Mouse (Mus musculus) monocyte, adult 5-6 weeks (primary cell): Measurements from ENCODE around the gene Hbb-y. TPM values are rescaled to one million over a fixed set of nuclear protein-coding genes. Genes with fewer than 3 reads are reported as not detected.
"Not testable (repeated sequence)": the region's sequence is repeated elsewhere in the genome, so short reads cannot be mapped to it uniquely, and the experiment has no call there.

Source experiments
- ATAC-seq: fragments of 153-309, 156-312 bp; replicated peaks from 2 replicates; pipeline ENCODE4 v1.8.0; 2017; ENCODE audit warnings: mild to moderate bottlenecking; ENCODE audit not compliant: low TSS enrichment, insufficient number of reproducible peaks, severe bottlenecking, poor library complexity, low FRiP score
- total RNA-seq: library from RNA; stranded (forward); fragments of 200-1000, 200-491, 200-594 nt; gene quantifications from 3 replicates; pipeline ENCODE4 v1.2.3, GENCODE M21; 2017

Hbb-y gene
- total RNA-seq, 1 experiment from 2014 or later, result not detected

GRCm38 (mm10) chr7:103824597-103824996, 28.4 kb downstream of the Hbb-y start:
- ATAC-seq, result no peak

- ATAC-seq, result not testable (repeated sequence)
Observed at GRCm38 (mm10) chr7:103815085-103815484, 37.9 kb downstream of the Hbb-y start.

- no peak for ATAC-seq
Observed at GRCm38 (mm10) chr7:103813766-103814165, 39.2 kb downstream of the Hbb-y start, which contains the start of gene Hbb-bt. TSS of gene Hbb-bt (minus strand) at chr7:103813996.

GRCm38 (mm10) chr7:103813152-103813551, 39.9 kb downstream of the Hbb-y start:
- peak; percentile 22; the same call in 1 of the 2 replicates for ATAC-seq

GRCm38 (mm10) chr7:103812174-103812573, 40.8 kb downstream of the Hbb-y start:
- no peak for ATAC-seq

DNA sequence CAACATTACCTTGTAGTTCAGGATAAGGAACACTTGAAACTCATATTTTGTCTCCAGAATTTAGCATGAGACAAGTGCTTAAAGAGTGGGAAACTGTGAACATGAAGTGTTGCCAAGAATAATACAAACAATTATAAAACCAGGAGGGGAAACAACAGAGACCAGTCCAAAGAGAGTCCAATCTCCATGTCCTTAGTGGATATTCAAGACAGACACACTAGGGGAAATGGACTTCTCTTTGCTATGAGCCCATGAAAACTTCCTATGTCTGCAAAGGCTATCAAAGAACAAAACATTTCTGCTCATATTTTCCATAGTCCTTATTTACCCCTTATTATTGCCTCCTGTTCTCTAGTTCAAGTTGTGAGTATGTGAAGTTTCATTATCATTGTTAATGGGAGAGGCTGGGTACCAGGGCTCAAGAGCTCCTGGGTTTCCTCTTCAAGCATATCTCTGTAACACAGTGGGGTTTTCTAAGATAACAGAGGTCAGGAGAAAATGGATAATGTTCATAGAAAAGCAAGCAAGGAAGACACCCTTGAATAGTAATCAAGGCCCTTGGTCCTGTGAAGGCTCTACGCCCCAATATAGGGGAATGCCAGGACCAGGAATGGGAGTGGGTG, 41.7 kb downstream of the Hbb-y start:
- ATAC-seq, result no peak

DNA sequence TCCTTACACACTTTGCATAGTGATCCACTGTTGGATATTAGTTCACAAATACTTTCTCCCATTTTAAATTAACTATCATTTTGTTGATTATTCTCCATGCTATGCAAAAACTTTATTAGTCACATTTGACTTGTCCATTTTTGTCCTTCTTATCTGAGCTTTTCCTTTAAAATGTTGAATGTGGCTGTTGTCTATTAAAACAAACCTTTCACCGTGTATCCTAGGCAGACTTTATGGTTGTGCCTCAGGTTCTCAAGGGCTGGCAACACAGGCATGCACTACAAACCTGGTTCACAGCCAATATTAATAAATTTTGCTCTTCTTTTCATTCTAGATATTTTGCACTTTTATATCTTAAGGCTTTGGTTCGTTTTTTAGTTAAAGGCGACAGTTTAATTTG, 42.3 kb downstream of the Hbb-y start:
- ATAC-seq, result no peak

GRCm38 (mm10) chr7:103810296-103810695, 42.7 kb downstream of the Hbb-y start:
- ATAC-seq, result no peak

DNA sequence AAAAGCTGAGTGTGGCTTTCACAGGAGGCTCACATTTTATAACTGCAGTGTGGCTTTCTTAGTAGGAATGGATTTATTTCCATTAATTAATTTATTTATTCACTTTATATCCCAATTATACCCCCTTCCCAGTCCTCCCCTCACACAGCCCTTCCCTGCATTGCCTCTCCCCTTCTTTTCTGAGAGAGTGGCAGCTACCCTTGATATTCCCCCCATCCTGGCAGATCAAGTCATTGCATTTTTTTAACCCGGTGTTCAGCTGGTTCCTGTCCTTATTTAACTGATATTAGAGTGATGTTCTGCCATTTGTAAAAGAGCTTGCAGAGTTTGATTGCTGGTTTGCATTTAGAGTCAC, 43.2 kb downstream of the Hbb-y start:
- ATAC-seq, result no peak

DNA sequence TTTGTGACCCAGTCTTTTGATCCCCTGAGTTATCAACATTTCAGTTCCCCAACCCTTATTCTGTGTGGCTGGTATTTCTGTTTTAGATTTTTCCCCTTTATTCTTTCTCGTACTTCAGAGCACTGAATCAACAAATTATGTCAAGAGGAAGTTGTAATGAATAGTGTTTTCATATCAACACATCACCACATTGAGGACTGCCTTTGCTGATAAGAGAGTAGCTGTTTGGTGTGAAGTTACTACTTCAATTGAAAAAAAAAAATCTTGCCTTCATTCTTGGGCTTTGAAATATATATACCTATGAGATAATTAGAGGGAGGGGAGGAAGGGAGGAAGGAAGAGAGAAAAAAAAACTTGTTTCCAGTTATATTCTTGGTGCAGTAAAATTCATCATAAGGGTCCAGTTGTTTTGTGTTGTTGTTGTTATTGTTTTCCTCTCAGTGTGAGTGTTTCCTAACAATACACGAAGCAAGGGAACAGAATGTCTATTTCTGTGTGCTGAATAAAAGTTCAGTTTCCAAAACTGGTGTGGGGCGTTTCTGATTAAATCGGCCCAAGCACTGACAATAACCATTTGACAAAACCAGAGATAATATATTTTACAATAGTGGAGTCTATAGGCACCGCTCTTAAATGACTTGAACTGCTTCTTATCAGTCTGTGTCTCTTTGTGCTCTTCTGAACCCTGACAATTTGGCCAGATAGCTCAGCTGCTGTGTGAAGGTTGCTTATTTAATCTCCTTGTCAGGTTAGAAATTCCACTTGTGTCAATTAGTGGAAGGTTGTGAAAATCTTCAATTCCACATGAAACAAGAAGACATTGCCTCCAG, 43.8 kb downstream of the Hbb-y start:
- ATAC-seq, result no peak

DNA sequence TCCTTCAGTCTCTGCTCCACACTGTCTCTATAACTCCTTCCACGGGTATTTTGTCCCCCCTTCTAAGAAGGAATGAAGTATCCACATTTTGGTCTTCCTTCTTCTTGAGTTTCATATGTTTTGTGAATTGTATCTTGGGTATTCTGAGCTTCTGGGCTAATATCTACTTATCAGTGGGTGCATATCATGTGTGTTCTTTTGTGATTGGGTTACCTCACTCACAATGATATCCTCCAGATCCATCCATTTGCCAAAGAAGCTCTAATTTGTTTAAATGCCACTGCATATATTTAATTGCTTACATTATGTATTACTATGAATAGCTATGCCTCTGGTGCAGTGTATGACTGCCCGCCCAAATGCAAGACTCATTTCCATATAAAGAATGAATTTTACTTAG, 44.9 kb downstream of the Hbb-y start:
- ATAC-seq, result not testable (repeated sequence)

- ATAC-seq, result 0 out of 2 replicates have a peak, but pooled peaks have one; percentile 31
Observed at GRCm38 (mm10) chr7:103806856-103807255, 46.2 kb downstream of the Hbb-y start.

Other genes starting within 250 kb of the Hbb-y start
- gene Olfr620, start 240.7 kb downstream of the Hbb-y start, total RNA-seq, result not detected in 3 replicates
- gene Olfr622, start 210.5 kb downstream of the Hbb-y start, total RNA-seq, result not detected in 3 replicates
- gene Olfr623, start 189.5 kb downstream of the Hbb-y start, total RNA-seq, result not detected in 3 replicates
- gene Olfr624, start 182.0 kb downstream of the Hbb-y start, total RNA-seq, result not detected in 3 replicates
- gene Olfr625-ps1, start 170.5 kb downstream of the Hbb-y start, total RNA-seq, result not detected in 3 replicates
- gene Olfr243, start 138.5 kb downstream of the Hbb-y start, total RNA-seq, result not detected in 3 replicates
- not detected in 3 replicates for gene Olfr628, start 122.8 kb downstream of the Hbb-y start, total RNA-seq
- gene Olfr629, start 108.3 kb downstream of the Hbb-y start, total RNA-seq, result 0.39 TPM in 1 of 3 replicates, not detected in the others
- gene Olfr630, start 95.9 kb downstream of the Hbb-y start, total RNA-seq, result not detected in 3 replicates
- gene Olfr69, start 81.6 kb downstream of the Hbb-y start, total RNA-seq, result not detected in 3 replicates
- gene Olfr68, start 73.5 kb downstream of the Hbb-y start, total RNA-seq, result not detected in 3 replicates
- not detected in 3 replicates for gene Olfr67, start 61.4 kb downstream of the Hbb-y start, total RNA-seq
- gene Hbb-bt, start 39.2 kb downstream of the Hbb-y start, total RNA-seq, result 142 to 1,259 TPM (median 1,026 TPM) in 3 replicates
- 710 to 7,610 TPM (median 7,195 TPM) in 3 replicates for gene Hbb-bs, start 25.1 kb downstream of the Hbb-y start, total RNA-seq
- gene Hbb-bh2, start 12.7 kb downstream of the Hbb-y start, total RNA-seq, result not detected in 3 replicates
- not detected in 3 replicates for gene Hbb-bh1, start 10.1 kb downstream of the Hbb-y start, total RNA-seq
- not detected in 3 replicates for gene Olfr66, start 33.0 kb upstream of the Hbb-y start, total RNA-seq
- gene Olfr64, start 41.3 kb upstream of the Hbb-y start, total RNA-seq, result not detected in 3 replicates
- not detected in 3 replicates for gene Olfr65, start 50.3 kb upstream of the Hbb-y start, total RNA-seq
- gene Olfr631, start 75.6 kb upstream of the Hbb-y start, total RNA-seq, result not detected in 3 replicates
- not detected in 3 replicates for gene Olfr632, start 81.1 kb upstream of the Hbb-y start, total RNA-seq
- not detected in 3 replicates for gene Olfr633, start 91.2 kb upstream of the Hbb-y start, total RNA-seq
- 0.11 TPM in 1 of 3 replicates, not detected in the others for gene Olfr635, start 117.9 kb upstream of the Hbb-y start, total RNA-seq
- not detected in 3 replicates for gene Olfr638, start 145.5 kb upstream of the Hbb-y start, total RNA-seq
- gene Olfr639, start 164.1 kb upstream of the Hbb-y start, total RNA-seq, result not detected in 3 replicates
- gene Olfr640, start 172.4 kb upstream of the Hbb-y start, total RNA-seq, result not detected in 3 replicates
- not detected in 3 replicates for gene Olfr641, start 182.2 kb upstream of the Hbb-y start, total RNA-seq
- gene Olfr642, start 199.4 kb upstream of the Hbb-y start, total RNA-seq, result not detected in 3 replicates
- not detected in 3 replicates for gene 4930516K23Rik, start 208.2 kb upstream of the Hbb-y start, total RNA-seq
- gene Olfr644, start 218.7 kb upstream of the Hbb-y start, total RNA-seq, result not detected in 3 replicates
- not detected in 3 replicates for gene Olfr645, start 232.2 kb upstream of the Hbb-y start, total RNA-seq